Mouse (Mus musculus): ENCODE results near the gene Camkmt. TPM values are rescaled to one million over a fixed set of nuclear protein-coding genes. Genes with fewer than 3 reads are reported as not detected.

The Camkmt gene
- polyA plus RNA-seq, 1 experiment from 2014 or later = 11.4 TPM

GRCm38 (mm10) chr17:85292276-85292675, 201.9 kb downstream of the Camkmt start:
- Histone ChIP-seq H3K27me3 (ENCODE audit: control insufficient read depth, insufficient read depth, low read length) (no peaks in the 10 kb centered on the region), H3K36me3 (ENCODE audit: control insufficient read depth, insufficient read depth, low read length) (no peaks in the 10 kb centered on the region), H3K9ac (ENCODE audit: low read length) (no peak overlapping the region), H3K4me2 (ENCODE audit: low read depth, severe bottlenecking) (no peak overlapping the region), H3K27ac (replicated peaks; ENCODE audit: low read depth, low read length) (no peak overlapping the region), H3K9me3 (ENCODE audit: control insufficient read depth, low read length) (no peaks in the 10 kb centered on the region; the same call in 1 of the 2 replicates), H3K4me1 (ENCODE audit: control insufficient read depth, insufficient read depth, low read length) (no peaks in the 10 kb centered on the region), H3K4me3 (ENCODE audit: low read depth, low read length) (no peak overlapping the region)
- WGBS = 82% methylated on average over 6 of the region's 6 CpGs
- DNase-seq (ENCODE audit: low spot score) = no peak
- no peak for ATAC-seq (ENCODE audit: insufficient number of reproducible peaks, low FRiP score, low TSS enrichment, low read depth)

GRCm38 (mm10) chr17:85303686-85304085, 213.3 kb downstream of the Camkmt start:
- H3K4me1 ChIP-seq (ENCODE audit: control insufficient read depth, insufficient read depth, low read length) = no peaks in the 10 kb centered on the region
- 94% methylated on average over 3 of the region's 3 CpGs for whole genome bisulfite sequencing
- H3K9ac ChIP-seq (ENCODE audit: low read length) = no peak overlapping the region
- no peak overlapping the region for H3K4me2 ChIP-seq (ENCODE audit: low read depth, severe bottlenecking)
- no peak overlapping the region for H3K27ac ChIP-seq (replicated peaks; ENCODE audit: low read depth, low read length)
- no peaks in the 10 kb centered on the region for H3K9me3 ChIP-seq (ENCODE audit: control insufficient read depth, low read length)
- ATAC-seq (ENCODE audit: insufficient number of reproducible peaks, low FRiP score, low TSS enrichment, low read depth) (no peak), DNase-seq (ENCODE audit: low spot score) (no peak)
- no peaks in the 10 kb centered on the region for H3K27me3 ChIP-seq (ENCODE audit: control insufficient read depth, insufficient read depth, low read length)
- no peak overlapping the region for H3K4me3 ChIP-seq (ENCODE audit: low read depth, low read length)
- no peaks in the 10 kb centered on the region for H3K36me3 ChIP-seq (ENCODE audit: control insufficient read depth, insufficient read depth, low read length)

- no peak overlapping the region for H3K4me2 ChIP-seq (ENCODE audit: low read depth, severe bottlenecking)
- ATAC-seq (ENCODE audit: insufficient number of reproducible peaks, low FRiP score, low TSS enrichment, low read depth) (no peak), DNase-seq (ENCODE audit: low spot score) (peak; percentile 16)
- H3K27me3 ChIP-seq (ENCODE audit: control insufficient read depth, insufficient read depth, low read length) = no peaks in the 10 kb centered on the region
- no peak overlapping the region for H3K9ac ChIP-seq (ENCODE audit: low read length)
- H3K4me1 ChIP-seq (ENCODE audit: control insufficient read depth, insufficient read depth, low read length) = no peaks in the 10 kb centered on the region
- no peak overlapping the region for H3K27ac ChIP-seq (replicated peaks; ENCODE audit: low read depth, low read length)
- 85% methylated on average over 7 of the region's 7 CpGs for WGBS
- no peak overlapping the region for H3K4me3 ChIP-seq (ENCODE audit: low read depth, low read length)
- H3K9me3 ChIP-seq (ENCODE audit: control insufficient read depth, low read length) = no peaks in the 10 kb centered on the region
- no peaks in the 10 kb centered on the region for H3K36me3 ChIP-seq (ENCODE audit: control insufficient read depth, insufficient read depth, low read length)
Observed at GRCm38 (mm10) chr17:85308566-85308965, 218.2 kb downstream of the Camkmt start.

GRCm38 (mm10) chr17:85309046-85309445, 218.7 kb downstream of the Camkmt start:
- no peak overlapping the region for H3K27ac ChIP-seq (replicated peaks; ENCODE audit: low read depth, low read length)
- WGBS = 94% methylated on average over 10 of the region's 10 CpGs
- H3K4me2 ChIP-seq (ENCODE audit: low read depth, severe bottlenecking) = no peak overlapping the region
- H3K9ac ChIP-seq (ENCODE audit: low read length) = no peak overlapping the region
- H3K9me3 ChIP-seq (ENCODE audit: control insufficient read depth, low read length) = no peaks in the 10 kb centered on the region
- no peaks in the 10 kb centered on the region for H3K36me3 ChIP-seq (ENCODE audit: control insufficient read depth, insufficient read depth, low read length)
- H3K27me3 ChIP-seq (ENCODE audit: control insufficient read depth, insufficient read depth, low read length) = no peaks in the 10 kb centered on the region
- ATAC-seq (ENCODE audit: insufficient number of reproducible peaks, low FRiP score, low TSS enrichment, low read depth) (no peak), DNase-seq (ENCODE audit: low spot score) (no peak)
- H3K4me3 ChIP-seq (ENCODE audit: low read depth, low read length) = no peak overlapping the region
- H3K4me1 ChIP-seq (ENCODE audit: control insufficient read depth, insufficient read depth, low read length) = no peaks in the 10 kb centered on the region

- no peak for ATAC-seq (ENCODE audit: insufficient number of reproducible peaks, low FRiP score, low TSS enrichment, low read depth)
- H3K9ac ChIP-seq (ENCODE audit: low read length) = no peak overlapping the region
- no peak overlapping the region for H3K4me2 ChIP-seq (ENCODE audit: low read depth, severe bottlenecking)
- H3K27ac ChIP-seq (replicated peaks; ENCODE audit: low read depth, low read length) = no peak overlapping the region
- no peaks in the 10 kb centered on the region for H3K4me1 ChIP-seq (ENCODE audit: control insufficient read depth, insufficient read depth, low read length)
- DNase-seq (ENCODE audit: low spot score) = no peak
- no peaks in the 10 kb centered on the region for H3K36me3 ChIP-seq (ENCODE audit: control insufficient read depth, insufficient read depth, low read length)
- H3K27me3 ChIP-seq (ENCODE audit: control insufficient read depth, insufficient read depth, low read length) = no peaks in the 10 kb centered on the region
- WGBS = 84% methylated on average over 13 of the region's 13 CpGs
- no peaks in the 10 kb centered on the region for H3K9me3 ChIP-seq (ENCODE audit: control insufficient read depth, low read length)
- H3K4me3 ChIP-seq (ENCODE audit: low read depth, low read length) = no peak overlapping the region
Observed at GRCm38 (mm10) chr17:85311348-85311747, 221.0 kb downstream of the Camkmt start.

- Histone ChIP-seq H3K4me3 (ENCODE audit: low read depth, low read length) (no peak overlapping the region), H3K27ac (replicated peaks; ENCODE audit: low read depth, low read length) (no peak overlapping the region), H3K9me3 (ENCODE audit: control insufficient read depth, low read length) (no peaks in the 10 kb centered on the region), H3K4me1 (ENCODE audit: control insufficient read depth, insufficient read depth, low read length) (peaks cover 6% of the 10 kb centered on the region; the same call in 1 of the 2 replicates), H3K9ac (ENCODE audit: low read length) (no peak overlapping the region), H3K27me3 (ENCODE audit: control insufficient read depth, insufficient read depth, low read length) (no peaks in the 10 kb centered on the region), H3K36me3 (ENCODE audit: control insufficient read depth, insufficient read depth, low read length) (no peaks in the 10 kb centered on the region), H3K4me2 (ENCODE audit: low read depth, severe bottlenecking) (0 out of 2 replicates have a peak overlapping the region, but pooled peaks have one; percentile 4)
- DNase-seq (ENCODE audit: low spot score) (peak; percentile 32), ATAC-seq (ENCODE audit: insufficient number of reproducible peaks, low FRiP score, low TSS enrichment, low read depth) (no peak)
- WGBS = 24% methylated on average over 10 of the region's 10 CpGs
Observed at GRCm38 (mm10) chr17:85318401-85318800, 228.0 kb downstream of the Camkmt start.

- DNase-seq (ENCODE audit: low spot score) (no peak), ATAC-seq (ENCODE audit: insufficient number of reproducible peaks, low FRiP score, low TSS enrichment, low read depth) (no peak)
- peaks cover 6% of the 10 kb centered on the region; the same call in 1 of the 2 replicates for H3K4me1 ChIP-seq (ENCODE audit: control insufficient read depth, insufficient read depth, low read length)
- H3K27me3 ChIP-seq (ENCODE audit: control insufficient read depth, insufficient read depth, low read length) = no peaks in the 10 kb centered on the region
- H3K36me3 ChIP-seq (ENCODE audit: control insufficient read depth, insufficient read depth, low read length) = no peaks in the 10 kb centered on the region
- WGBS = 59% methylated on average over 8 of the region's 8 CpGs
- no peak overlapping the region for H3K4me3 ChIP-seq (ENCODE audit: low read depth, low read length)
- H3K9me3 ChIP-seq (ENCODE audit: control insufficient read depth, low read length) = no peaks in the 10 kb centered on the region
- H3K4me2 ChIP-seq (ENCODE audit: low read depth, severe bottlenecking) = no peak overlapping the region
- H3K9ac ChIP-seq (ENCODE audit: low read length) = no peak overlapping the region
- H3K27ac ChIP-seq (replicated peaks; ENCODE audit: low read depth, low read length) = no peak overlapping the region
Observed at GRCm38 (mm10) chr17:85319779-85320300, 229.5 kb downstream of the Camkmt start.

- no peak overlapping the region for H3K4me3 ChIP-seq (ENCODE audit: low read depth, low read length)
- no peaks in the 10 kb centered on the region for H3K9me3 ChIP-seq (ENCODE audit: control insufficient read depth, low read length)
- ATAC-seq (ENCODE audit: insufficient number of reproducible peaks, low FRiP score, low TSS enrichment, low read depth) = no peak
Observed at GRCm38 (mm10) chr17:85328901-85329300, 238.5 kb downstream of the Camkmt start.

GRCm38 (mm10) chr17:85335464-85335863, 245.1 kb downstream of the Camkmt start:
- Histone ChIP-seq H3K4me3 (ENCODE audit: low read depth, low read length) (no peak overlapping the region), H3K27me3 (ENCODE audit: control insufficient read depth, insufficient read depth, low read length) (no peaks in the 10 kb centered on the region), H3K36me3 (ENCODE audit: control insufficient read depth, insufficient read depth, low read length) (no peaks in the 10 kb centered on the region), H3K9ac (ENCODE audit: low read length) (no peak overlapping the region), H3K4me1 (ENCODE audit: control insufficient read depth, insufficient read depth, low read length) (no peaks in the 10 kb centered on the region), H3K4me2 (ENCODE audit: low read depth, severe bottlenecking) (no peak overlapping the region), H3K27ac (replicated peaks; ENCODE audit: low read depth, low read length) (no peak overlapping the region), H3K9me3 (ENCODE audit: control insufficient read depth, low read length) (no peaks in the 10 kb centered on the region)
- peak; percentile 14 for DNase-seq (ENCODE audit: low spot score)
- no peak for ATAC-seq (ENCODE audit: insufficient number of reproducible peaks, low FRiP score, low TSS enrichment, low read depth)
- 88% methylated on average over 10 of the region's 10 CpGs for WGBS

More at GRCm38 (mm10) chr17:85328901-85329300, 238.5 kb downstream of the Camkmt start:
- 86% methylated on average over 10 of the region's 10 CpGs for WGBS
- H3K4me2 ChIP-seq (ENCODE audit: low read depth, severe bottlenecking) = no peak overlapping the region
- peak; percentile 16 for DNase-seq (ENCODE audit: low spot score)
- no peak overlapping the region for H3K9ac ChIP-seq (ENCODE audit: low read length)
- no peaks in the 10 kb centered on the region for H3K36me3 ChIP-seq (ENCODE audit: control insufficient read depth, insufficient read depth, low read length)
- H3K27ac ChIP-seq (replicated peaks; ENCODE audit: low read depth, low read length) = no peak overlapping the region
- no peaks in the 10 kb centered on the region for H3K27me3 ChIP-seq (ENCODE audit: control insufficient read depth, insufficient read depth, low read length)
- no peaks in the 10 kb centered on the region for H3K4me1 ChIP-seq (ENCODE audit: control insufficient read depth, insufficient read depth, low read length)

Measured in limb, embryonic 11.5 days (tissue).